Mouse (Mus musculus) frontal cortex, postnatal 36 days (tissue): ENCODE results near the gene Apol7e.
"Not testable (repeated sequence)": the region's sequence is repeated elsewhere in the genome, so short reads cannot be mapped to it uniquely, and the experiment has no call there.

Experiments
- DNase-seq, 2 experiments: peaks; one replicate each; pipeline ENCODE4 v3.0.0; 2022; ENCODE audit warnings: low spot score in 2 of 2

Gene Apol7e

DNA sequence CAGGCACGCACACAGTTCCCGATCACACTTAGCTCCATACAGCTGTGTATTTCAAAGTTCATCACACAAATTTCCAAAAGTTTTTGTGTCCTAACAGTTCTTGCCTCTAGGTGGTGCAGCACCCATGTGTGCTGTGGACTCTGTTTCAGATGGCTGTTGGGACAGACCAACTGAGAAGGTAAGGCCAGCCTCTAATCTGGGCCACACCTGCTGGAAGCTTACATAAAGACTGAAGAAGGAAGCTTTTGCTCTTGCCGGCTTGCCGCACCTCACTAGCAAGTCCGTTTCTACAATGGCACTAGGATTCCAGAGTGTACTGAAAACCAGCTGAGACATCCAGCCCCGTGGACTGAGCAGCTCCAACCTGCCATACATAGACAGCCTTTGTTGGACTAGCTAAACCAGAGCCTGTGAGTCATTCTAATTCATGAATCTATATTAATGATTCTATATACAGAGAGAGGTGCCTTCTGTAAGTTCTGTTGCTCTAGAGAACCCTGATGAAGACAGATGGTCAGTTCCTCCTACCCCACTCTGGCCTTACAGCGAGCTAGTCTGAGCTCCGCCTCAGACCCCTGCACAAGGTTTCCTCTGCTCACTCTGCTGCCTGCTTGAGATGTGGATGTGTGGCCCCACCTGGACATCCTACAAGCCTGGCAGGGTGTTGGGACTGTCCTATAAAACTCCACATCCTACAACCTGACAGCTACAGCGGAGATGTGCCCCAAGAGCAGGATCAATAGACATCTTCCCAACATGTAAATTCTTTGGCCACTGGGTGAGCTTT is 42.0 kb downstream of the Apol7e start:
- DNase-seq: no peak

DNA sequence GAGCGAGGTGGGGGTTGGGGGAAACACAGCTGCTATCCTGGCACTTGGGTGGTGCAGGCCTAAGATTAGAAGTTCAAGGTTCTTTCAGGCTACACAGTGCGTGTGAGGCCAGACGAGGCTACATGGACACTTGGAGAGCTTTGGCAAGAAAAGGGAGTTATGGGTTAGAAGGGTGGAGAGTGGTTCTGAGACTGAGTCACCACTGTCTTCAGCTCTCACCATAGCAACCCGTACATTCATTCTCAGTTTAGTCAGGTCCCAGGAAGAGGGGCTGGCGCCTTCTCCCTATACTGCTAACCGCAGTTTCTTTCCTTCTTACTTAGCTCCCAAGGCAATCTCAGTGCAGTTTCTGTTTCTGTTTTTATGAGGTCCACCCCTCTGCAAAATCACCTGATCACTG is 42.9 kb downstream of the Apol7e start:
- DNase-seq: not testable (repeated sequence)

DNA sequence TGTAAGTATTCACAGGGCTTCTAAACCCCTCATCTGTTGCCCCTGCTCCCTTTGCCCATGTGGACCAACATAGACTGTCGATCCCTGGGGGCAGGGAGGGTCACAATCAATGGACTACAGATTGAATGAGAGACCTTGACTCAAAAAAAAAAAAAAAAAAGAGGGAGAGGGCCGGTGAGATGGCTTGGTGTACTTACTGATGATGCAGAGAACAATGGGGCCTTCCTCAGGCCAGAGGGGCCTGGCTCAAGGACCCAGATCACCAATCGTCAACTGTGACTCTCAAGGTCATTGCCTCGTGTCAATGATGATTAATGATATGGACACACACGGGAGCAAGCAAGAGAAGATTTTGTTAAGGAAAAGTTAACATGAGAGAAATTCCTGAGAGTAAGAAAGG is 46.0 kb downstream of the Apol7e start:
- no peak for DNase-seq

DNA sequence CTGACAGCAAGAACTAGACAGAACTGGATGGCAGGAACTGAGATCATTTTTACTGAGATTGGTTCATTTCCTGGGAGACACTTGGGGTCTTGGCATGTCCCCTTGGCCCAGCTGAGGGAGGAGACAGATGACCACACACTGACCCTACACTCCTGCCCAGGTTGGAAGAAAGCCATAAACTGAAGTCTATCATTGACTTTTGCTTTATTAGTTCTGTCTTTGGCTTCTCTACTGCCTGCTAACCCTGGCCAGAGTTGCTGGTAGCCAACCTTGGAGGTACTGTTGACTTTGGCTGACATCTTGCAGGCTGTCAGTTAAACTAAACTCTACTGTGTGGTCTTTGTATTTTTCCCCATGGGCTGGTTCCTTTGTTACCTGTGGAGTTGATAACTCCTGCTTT is 46.4 kb downstream of the Apol7e start:
- no peak for DNase-seq

DNA sequence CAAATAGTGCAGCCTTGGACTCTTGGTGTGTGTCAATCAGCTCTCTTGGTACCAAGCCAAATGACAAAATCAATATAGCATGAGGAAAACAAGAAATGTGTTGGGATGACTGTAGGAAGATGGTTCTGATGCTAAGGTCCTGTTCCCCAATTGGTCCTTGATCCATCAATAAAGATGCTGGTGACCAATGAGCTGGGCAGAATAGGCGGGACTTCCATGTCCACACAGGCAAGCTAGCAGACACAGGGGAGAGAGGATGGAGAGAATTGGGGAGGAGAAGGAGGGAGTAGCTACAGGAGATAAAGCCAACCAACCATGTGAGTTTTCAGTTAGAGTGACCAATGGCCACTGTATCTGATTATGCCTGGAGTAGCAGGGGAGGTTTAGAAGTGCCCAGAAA is 47.7 kb downstream of the Apol7e start:
- no peak for DNase-seq

DNA sequence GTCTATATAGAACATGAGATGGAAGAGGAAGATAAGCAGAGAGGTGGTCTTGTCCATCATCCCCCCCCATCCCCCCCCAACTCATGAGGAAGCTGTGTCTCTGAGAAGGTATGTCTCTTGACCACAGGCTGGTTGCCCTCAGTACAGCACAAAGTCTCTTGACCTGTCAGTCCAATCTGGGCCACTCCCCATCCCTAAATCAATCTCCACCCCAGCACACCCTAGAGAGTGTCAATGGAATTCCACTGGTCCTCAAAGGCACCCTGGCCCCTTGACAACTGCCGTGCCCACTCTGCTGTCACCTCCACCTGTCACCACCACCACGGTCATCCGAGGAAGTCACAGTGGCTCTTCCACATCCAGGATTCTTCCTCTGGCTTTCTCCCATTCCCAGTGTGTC is 49.8 kb downstream of the Apol7e start:
- no peak for DNase-seq

DNA sequence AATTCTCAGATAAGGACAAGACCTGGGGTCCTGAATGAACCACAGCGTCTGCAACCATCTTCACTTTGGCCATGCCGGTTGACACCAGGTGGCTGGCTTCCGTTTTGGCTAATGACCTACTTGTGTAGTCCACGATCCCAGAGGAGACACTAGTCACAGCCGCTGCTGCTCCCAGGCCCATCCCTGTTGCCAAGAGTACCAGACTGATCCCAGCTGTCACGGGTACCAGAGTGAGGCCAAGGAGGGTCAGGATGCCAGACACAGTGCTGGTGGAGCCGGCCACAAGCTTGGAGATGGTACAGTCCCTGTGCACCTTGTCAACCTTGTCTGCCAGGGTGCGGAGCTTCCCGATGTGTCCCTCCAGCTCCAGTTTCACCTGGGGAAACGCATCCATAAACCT is 51.1 kb downstream of the Apol7e start:
- DNase-seq: no peak

DNA sequence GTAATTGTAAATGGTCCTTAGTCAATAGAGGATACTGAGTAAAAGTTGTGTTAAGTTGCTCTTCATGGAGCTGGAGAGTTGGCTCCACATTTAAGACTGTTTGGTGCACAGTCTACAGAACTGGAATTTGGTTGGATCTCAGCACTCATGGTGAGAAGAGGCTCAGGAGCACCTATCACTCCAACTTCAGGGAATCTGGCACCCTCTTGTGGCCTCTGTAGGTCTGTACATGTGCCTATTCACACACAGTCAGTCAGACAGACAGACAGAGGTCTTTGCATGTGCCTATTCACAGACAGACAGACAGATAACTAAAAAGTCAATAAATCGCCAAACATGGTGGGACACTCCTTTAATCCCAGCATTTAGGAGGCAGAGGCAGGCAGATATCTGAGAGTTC is 51.8 kb downstream of the Apol7e start:
- DNase-seq: no peak

DNA sequence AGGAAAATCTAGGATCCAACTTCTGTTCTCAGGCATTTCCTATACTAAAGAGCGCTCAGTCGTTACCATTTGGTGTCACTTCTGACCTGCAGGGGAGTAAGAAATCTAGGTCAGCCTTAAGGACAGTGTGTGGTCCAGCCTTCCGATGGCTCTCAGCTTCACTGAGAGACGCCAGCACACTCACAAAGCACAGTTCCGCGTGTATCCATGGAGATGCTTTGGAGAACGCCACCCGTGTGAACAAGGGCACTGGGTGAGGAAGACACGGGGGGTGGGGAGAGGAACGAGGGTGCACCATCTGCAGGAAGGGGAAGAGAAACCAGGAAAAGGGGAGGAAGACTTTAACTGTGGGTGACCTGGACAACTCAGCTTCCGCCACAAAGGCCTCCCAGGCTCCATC is 53.8 kb downstream of the Apol7e start:
- no peak for DNase-seq

DNA sequence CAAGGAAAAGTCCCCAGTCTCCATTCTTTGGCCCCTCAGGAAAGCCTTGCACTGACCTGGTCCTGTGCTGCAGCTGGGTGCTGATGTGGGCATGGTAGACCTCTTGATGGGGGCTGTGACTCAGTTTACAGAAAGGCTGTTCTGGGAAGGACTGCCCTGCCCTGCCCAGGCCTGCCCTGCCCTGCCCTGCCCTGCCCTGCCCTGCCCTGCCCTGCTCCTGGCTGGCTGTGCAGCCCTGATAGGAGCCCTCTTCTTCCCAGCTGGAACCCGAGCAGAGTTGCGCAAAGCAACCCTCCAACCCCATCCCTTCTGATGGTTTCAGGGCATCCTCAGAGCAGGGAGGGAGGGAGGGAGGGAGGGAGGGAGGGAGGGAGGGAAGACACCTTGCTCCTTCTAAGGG is 56.5 kb downstream of the Apol7e start:
- DNase-seq: no peak

DNA sequence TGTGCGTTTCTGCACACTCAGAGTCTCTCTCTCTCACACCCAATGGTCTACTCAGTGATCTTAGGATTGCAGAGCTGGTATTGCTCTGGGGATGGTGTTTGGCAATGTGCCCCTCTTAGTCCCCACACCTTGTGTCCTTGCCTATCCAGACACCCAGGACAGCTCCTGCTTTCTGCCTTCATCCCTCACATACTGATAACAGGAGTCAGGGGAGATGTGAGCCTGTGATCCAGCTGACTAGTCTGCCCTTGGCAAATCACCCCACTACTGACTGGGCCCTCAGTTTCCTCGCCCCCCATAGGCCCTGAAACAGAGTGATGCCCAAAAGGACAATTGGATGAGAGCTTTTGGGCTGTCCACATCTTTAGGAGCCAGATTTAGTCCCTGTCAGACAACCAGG is 57.4 kb downstream of the Apol7e start:
- DNase-seq: no peak

DNA sequence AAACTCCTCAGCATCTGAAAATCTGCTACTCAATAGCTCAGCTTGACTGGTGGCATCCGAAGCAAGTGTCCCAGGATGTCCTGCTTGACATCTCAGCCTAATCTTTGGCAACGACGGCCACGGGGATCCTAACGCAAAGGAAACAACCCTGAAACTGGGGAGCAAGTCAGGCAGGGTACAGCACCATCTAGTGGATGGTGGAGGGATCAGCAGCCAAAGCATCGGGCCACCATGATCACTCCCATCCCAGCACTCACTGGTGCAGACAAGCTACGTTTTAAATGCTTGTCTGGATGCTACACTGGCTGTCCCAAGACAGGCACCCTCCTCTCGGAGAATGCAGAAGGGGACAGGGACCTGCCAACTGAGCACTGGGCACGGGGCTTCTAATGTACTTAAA is 58.2 kb downstream of the Apol7e start, which contains the start of gene Apol8:
TSS of gene Apol8 (minus strand) at position 156 of the 400 bp plus-strand sequence.
- peak; percentile 64 to 72 for DNase-seq

DNA sequence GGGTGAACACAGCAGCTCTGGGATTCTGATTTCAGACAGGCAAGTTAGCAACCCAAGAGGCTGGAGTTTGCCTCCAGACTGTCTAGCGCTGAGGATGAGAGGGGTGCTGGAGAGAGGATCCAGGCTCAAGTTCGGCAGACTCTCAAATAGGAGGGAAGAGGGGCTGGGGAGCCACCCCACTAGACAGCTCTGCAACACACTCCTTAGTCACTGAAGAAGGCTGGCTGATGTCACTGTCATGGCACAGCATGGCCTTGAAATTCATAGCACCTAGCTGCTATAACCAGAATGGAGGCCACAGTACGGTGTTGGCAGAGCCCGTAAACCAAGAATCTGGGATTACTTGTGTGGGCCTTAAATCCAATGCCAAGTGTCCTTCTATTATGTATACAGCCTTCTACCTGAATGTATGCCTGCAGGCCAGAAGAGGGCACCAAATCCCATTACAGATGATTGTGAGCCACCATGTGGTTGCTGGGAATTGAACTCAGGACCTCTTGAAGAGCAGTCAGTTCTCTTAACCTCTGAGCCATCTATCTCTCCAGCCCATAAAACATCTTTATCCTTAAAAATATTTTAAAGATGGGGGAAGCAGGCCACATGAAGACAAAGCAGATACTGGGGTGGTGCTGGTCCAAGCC is 59.0 kb downstream of the Apol7e start:
- no peak for DNase-seq

DNA sequence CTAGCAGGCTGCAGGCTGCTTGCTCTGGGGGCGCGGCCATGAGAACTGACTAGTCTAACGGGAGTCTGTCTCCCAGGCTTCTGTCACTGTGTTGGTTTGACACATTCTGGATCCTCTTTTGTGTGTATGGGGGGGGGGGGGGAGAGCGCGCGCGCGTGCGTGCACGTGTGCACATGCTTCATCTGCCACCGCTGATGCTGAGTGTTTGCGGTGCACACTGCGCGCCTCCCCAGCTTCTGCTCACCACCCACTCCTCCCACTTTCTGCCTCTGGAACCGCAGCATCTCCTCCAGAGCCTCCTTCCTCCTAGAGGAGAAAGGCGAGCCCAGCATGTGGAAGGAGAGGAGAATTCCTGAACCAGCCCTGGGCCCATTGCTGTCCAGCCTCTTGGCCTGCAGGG is 61.4 kb downstream of the Apol7e start:
- DNase-seq: no peak

DNA sequence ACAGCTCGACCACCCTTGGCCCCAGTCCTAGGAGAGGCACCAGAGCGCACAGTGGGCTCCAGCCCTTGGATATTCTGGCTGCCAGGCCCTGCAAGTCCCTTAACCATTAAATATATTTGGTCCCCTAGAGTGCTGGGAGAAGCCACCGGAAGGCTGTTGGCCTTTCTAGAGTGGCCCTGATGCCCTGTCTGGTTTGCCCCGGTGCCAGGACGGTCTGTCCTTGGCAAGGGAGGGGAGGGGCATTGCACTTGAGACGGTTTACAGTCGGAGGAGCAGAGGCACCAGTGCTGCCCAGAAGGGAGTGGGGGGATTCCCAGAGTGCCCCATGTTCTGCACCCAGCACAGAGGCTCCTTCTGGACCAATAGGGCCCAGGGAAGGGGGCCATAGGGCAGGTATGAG is 62.4 kb downstream of the Apol7e start:
- no peak for DNase-seq

DNA sequence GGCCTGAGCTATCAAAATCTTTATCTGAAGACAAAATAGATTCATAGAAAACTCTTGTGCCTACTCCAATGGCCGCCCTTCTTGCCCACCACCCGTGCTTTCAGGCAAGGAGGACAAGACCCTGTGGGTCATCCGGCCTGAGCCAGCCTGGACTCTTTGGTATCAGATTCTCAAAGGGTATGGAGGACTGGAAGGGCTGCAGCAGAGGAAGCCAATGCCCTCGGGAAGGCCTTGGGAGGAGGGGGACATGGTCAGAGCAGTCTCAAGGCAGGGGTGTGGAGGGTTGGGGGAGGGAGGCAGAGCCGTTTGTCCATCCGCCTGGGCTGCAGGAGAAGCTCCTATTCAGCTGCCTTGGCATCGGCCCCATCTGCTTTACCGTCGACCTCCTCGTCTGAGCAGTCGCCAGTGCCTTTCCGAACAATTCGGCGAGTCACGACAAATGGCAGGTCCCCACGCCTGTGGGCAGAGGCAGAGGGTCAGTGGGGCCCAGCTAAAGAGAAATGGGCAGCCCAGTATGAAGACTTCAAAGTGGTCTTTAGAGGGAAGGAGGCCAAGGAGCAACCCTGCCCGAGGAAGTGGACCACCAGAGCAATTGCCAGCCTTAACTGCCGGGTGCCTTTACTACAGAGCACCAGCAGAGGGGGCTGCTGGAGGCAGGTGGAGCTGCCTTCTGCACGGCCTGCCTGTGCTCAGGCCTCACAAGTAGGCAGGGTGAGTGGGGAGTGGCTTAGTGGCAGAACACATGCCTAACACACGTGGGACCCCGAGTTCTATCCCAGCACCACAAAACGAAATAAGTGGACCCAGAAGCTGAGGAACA is 63.1 kb downstream of the Apol7e start:
- DNase-seq: peak in 1 of 2 experiments; percentile 41

DNA sequence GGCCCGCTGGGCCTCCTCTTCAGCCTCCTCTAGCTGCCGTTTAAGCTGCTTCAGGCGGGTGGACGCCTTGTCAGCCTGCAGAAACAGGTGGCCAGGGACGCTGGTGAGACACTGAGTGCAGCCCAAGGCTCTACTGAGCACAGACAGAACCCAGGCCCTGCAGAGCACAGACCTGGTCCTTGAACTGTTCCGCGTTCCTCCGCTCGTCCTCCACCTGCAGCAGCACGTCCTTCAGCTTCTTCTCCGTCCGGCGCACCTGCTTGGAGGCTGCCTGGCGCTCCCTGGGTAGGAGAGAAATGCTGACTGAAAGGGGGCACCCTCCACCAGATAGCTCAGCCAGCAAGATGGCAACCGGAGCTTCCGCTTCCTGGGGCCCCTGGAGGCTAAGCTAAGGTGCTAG is 64.4 kb downstream of the Apol7e start:
- DNase-seq: no peak

DNA sequence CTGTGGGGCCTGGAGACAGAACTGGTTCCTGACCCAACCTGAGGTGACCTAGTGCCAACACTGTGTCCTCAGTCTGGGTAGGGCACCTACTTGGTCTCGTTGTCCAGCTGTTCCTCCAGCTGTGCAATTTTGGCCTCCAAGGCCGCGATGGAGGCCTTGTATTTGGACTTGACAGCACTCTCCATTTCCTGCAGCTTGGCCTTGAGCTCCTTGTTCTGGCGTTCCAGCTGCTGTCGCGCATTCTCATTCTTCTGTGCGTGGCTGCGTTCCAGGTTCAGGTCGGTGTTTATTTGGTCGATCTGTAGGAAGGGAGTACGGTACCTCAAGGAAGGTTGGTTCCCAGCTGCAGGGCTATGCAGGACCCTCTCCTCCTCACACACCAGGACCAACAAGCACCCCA is 65.0 kb downstream of the Apol7e start:
- DNase-seq: no peak

DNA sequence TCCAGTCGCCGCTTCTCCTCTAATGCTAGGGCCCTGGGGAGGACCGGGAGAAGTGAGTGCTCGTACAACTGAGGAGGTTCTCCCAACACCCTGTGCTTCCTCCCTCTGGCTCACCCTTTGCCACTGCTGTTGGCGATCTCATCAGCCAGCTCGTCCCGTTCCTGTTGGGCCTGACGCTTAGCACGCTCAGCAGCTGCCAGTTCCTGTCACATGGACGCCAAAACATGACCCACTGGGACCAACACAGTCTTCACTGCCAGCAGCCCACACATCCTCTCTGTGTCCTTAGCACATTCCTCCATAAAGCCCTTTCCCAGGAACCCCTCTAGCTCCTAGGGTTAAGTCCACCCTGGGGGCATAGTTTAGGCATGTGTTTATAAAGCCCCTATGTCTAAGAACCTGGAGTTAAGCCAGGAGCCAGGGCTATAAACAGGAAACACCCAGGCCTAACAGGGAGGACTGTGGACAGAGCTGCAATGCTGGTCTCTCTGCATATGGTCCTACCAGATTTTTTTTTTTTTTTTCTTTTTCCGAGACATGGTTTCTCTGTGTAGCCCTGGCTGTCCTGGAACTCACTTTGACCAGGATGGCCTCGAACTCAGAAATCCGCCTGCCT is 65.8 kb downstream of the Apol7e start:
- no peak for DNase-seq

DNA sequence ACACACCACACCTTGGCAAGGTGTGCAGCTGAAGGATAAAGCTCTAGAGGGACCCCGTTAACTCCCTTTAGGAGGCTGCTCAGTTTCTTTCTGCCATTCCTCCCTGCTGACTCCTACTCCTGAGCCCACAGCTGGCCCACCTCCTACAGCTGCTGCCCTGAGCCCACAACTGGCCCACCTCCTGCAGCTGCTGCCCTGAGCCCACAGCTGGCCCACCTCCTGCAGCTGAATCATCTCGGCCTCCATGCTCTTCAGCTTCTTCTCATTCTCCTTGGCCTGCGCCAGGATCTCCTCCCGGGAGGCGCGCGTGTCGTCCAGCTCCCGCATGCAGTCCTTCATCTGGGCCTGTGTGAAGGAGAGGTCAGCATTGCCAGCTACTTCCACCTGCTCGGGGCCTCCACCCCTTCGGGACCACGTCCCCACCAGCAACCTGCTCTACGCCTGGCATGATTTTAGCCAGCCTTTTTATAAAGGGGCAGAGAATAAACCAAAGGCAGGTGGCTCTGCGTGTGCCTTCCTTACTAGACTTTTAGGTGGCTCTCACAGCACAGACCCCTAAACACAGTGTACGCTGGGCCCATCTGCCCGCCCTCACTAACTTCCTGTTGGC is 66.9 kb downstream of the Apol7e start:
- DNase-seq: no peak

DNA sequence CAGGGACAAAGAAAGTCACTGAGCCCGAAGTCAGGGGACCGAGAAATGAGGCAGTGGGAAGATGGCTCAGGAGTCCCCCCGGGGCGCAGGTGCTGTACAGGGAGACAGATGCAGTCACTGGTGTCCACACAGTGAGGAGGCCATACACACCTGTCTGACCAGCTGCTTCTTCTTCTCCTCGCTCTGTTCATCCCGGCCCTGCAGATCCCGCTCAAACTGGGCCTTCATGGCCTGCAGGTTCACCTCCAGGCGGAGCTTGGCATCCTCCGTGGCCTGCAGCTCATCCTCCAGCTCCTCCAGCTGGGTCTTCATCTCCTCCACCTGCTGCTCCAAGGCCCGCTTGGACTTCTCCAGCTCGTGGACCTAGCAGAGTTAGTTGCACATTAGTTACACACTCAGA is 68.3 kb downstream of the Apol7e start:
- DNase-seq: no peak
